ENCODE assay signal across 7 mouse cellular contexts in the genomic region with DNA sequence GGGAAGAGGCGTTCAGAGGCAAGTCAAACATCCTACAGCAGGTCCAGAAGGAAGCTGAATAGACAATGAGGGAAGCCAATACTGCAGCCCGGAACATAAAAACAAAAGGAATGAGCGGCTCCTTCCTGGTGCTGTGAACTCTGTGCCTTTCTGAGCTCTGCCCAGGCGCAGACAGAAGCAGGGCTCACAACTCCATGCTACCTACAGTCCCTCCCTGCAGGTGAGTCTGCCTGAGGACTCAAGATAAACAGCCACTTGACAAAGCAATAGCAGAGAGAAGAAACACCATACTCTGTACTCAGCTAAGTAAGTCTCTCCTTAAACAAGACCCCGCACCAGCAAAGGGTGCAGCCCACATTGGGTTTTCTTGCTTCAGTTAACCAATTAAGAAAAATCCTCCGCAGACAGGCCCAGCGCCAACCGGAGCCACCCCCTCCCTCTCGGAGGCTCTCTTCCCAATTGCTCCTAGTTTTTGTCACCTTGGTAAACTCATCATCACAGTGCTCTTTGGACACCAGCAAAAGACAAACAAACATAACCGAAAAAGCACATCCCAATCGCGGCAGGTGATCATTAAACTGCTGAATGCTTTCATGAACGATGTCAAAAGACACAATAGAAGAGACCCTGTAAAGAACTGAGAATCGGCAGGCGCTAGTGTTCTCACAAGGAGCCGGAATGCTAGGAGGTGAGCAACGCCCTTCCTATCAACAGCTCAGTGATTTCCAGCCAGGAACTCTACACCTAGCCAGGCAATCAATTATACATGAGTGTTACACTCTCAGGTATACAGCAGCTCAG. TPM values are rescaled to one million over a fixed set of nuclear protein-coding genes. Genes with fewer than 3 reads are reported as not detected.
DNase-seq lines count a peak whose midpoint lies in the region; ATAC-seq and TF ChIP-seq lines count a peak whose summit lies in the region.

No protein-coding gene starts in this region.

- H3K4me2 ChIP-seq in intestine, embryonic 16.5 days (ENCODE audit: low read depth, low read length): peak overlapping the region; percentile 46

- WGBS in liver, adult 2 months: 16% methylated on average over 17 of the region's 17 CpGs
- 5% methylated on average over 17 of the region's 17 CpGs for WGBS in forebrain, embryonic 10.5 days
- WGBS in intestine, embryonic 16.5 days: 16% methylated on average over 17 of the region's 17 CpGs

- H3K27me3 ChIP-seq in liver, adult 2 months (ENCODE audit: control insufficient read depth, insufficient read depth, low read length): no peaks in the 10 kb centered on the region
- H3K27me3 ChIP-seq in forebrain, embryonic 10.5 days (ENCODE audit: poor library complexity, severe bottlenecking): peaks cover 45% of the 10 kb centered on the region
- no peaks in the 10 kb centered on the region for H3K27me3 ChIP-seq in intestine, embryonic 16.5 days (replicated peaks; ENCODE audit: control insufficient read depth, insufficient read depth, low read length)

- TF ChIP-seq POLR2A in liver, adult 2 months (IDR thresholded peaks at IDR 0.05; ENCODE audit: extremely low read depth, insufficient read depth, low read length): no peak

- no peaks in the 10 kb centered on the region for H3K9me3 ChIP-seq in forebrain, embryonic 10.5 days
- no peaks in the 10 kb centered on the region for H3K9me3 ChIP-seq in intestine, embryonic 16.5 days (ENCODE audit: control insufficient read depth, low read length)

- no peak for TF ChIP-seq CTCF in liver, adult 2 months (IDR thresholded peaks at IDR 0.05; ENCODE audit: low read depth, low read length)

- H3K4me1 ChIP-seq in liver, adult 2 months (ENCODE audit: control insufficient read depth, insufficient read depth, low read length): peaks cover 23% of the 10 kb centered on the region
- peaks cover 62% of the 10 kb centered on the region for H3K4me1 ChIP-seq in forebrain, embryonic 10.5 days
- peaks cover 33% of the 10 kb centered on the region for H3K4me1 ChIP-seq in intestine, embryonic 16.5 days (ENCODE audit: control insufficient read depth, insufficient read depth, low read length)

- no peak overlapping the region for H3K9ac ChIP-seq in liver, adult 2 months (ENCODE audit: low read depth, low read length)
- peak overlapping the region; percentile 34; the same call in 1 of the 2 replicates for H3K9ac ChIP-seq in intestine, embryonic 16.5 days (ENCODE audit: low read depth, low read length)

- no peak overlapping the region for H3K4me3 ChIP-seq in liver, adult 2 months (ENCODE audit: insufficient read depth, low read depth, low read length)
- peak overlapping the region; percentile 40 for H3K4me3 ChIP-seq in forebrain, embryonic 10.5 days
- H3K4me3 ChIP-seq in intestine, embryonic 16.5 days (ENCODE audit: low read length): peak overlapping the region; percentile 14

- H3K36me3 ChIP-seq in liver, adult 2 months (ENCODE audit: control insufficient read depth, insufficient read depth, low read length): no peaks in the 10 kb centered on the region
- no peaks in the 10 kb centered on the region; the same call in 1 of the 2 replicates for H3K36me3 ChIP-seq in forebrain, embryonic 10.5 days (replicated peaks)
- H3K36me3 ChIP-seq in intestine, embryonic 16.5 days (ENCODE audit: control insufficient read depth, insufficient read depth, low read length): no peaks in the 10 kb centered on the region

- peak; percentile 79 for DNase-seq in liver, adult 2 months (ENCODE audit: extremely low read depth, low read depth, low spot score)
- no peak for DNase-seq in liver
- peak; percentile 31 for DNase-seq in forebrain, embryonic 10.5 days (ENCODE audit: extremely low spot score, low spot score)
- peak; percentile 35 for DNase-seq in retina, embryonic 14.5 days (ENCODE audit: low spot score)
- no peak for DNase-seq in adrenal gland, adult 18-20 months (ENCODE audit: low spot score in 2 of 2)
- no peak for DNase-seq in frontal cortex, postnatal 36 days (ENCODE audit: low spot score in 2 of 2)

- H3K79me2 ChIP-seq in liver, adult 2 months (ENCODE audit: control insufficient read depth, insufficient read depth, low read length): peaks cover 16% of the 10 kb centered on the region

- ATAC-seq in intestine, embryonic 16.5 days: peak; percentile 54

- H3K27ac ChIP-seq in liver, adult 2 months (replicated peaks; ENCODE audit: insufficient read depth, low read depth, low read length): no peak overlapping the region
- H3K27ac ChIP-seq in forebrain, embryonic 10.5 days: peak overlapping the region; percentile 64
- H3K27ac ChIP-seq in intestine, embryonic 16.5 days (ENCODE audit: low read length): peak overlapping the region; percentile 71

RNA-seq across cellular contexts. Expression of gene Sgms1, which starts 45.4 kb away (rescaled TPM):
- total RNA-seq in liver, adult 2 months (2014; rRNA removed): 26.7 and 34.8 TPM in 2 replicates
- 6.4 and 6.5 TPM in 2 replicates for polyA plus RNA-seq in liver, adult 2 months (2012; rRNA removed)
- 14.1 and 15.1 TPM in 2 replicates for polyA plus RNA-seq in forebrain, embryonic 10.5 days (2016; fragmentation: Nextera tagmentation; extraction: Ambion mirVana)
- 33.1 and 33.5 TPM in 2 replicates for polyA plus RNA-seq in intestine, embryonic 16.5 days (2015; fragmentation: Nextera tagmentation; extraction: Ambion mirVana)
- total RNA-seq in adrenal gland, adult 18-20 months (2021): 10 to 100 TPM; 65.1 to 85.4 TPM

Comparison
In these comparisons a context has a peak if more than half of its experiments do, and no peak if none do; other contexts are left out.
1. DNase-seq: peak in liver, adult 2 months (single experiment), forebrain, embryonic 10.5 days (single experiment) and retina, embryonic 14.5 days (single experiment); none in liver (single experiment), adrenal gland, adult 18-20 months (0 of 2) and frontal cortex, postnatal 36 days (0 of 2).